Mouse (Mus musculus): ENCODE data around the gene Gm45233. TPM values are rescaled to one million over a fixed set of nuclear protein-coding genes. Genes with fewer than 3 reads are reported as not detected.

Gm45233 gene
- polyA plus RNA-seq, 1 experiment from 2014 or later: 0.39 TPM

Small RNA genes lying within 50 kb of the gene (microRNA-seq; reads per million reads assigned to microRNA genes)
- not detected for gene Mir7051

Other genes starting within 250 kb of the Gm45233 start
- gene Zfp715, start 130.8 kb upstream of the Gm45233 start, polyA plus RNA-seq (2015; fragmentation: Nextera tagmentation; extraction: Ambion mirVana): 17.9 and 18.3 TPM in 2 replicates
- 0.08 and 0.21 TPM in 2 replicates for gene Siglecf, start 92.8 kb upstream of the Gm45233 start, polyA plus RNA-seq (2015; fragmentation: Nextera tagmentation; extraction: Ambion mirVana)
- gene Siglecg, start 35.9 kb upstream of the Gm45233 start, polyA plus RNA-seq (2015; fragmentation: Nextera tagmentation; extraction: Ambion mirVana): not detected in 2 replicates
- gene Lim2, start 16.5 kb upstream of the Gm45233 start, polyA plus RNA-seq (2015; fragmentation: Nextera tagmentation; extraction: Ambion mirVana): not detected in 2 replicates
- gene Nkg7, start 7.1 kb upstream of the Gm45233 start, polyA plus RNA-seq (2015; fragmentation: Nextera tagmentation; extraction: Ambion mirVana): 0.26 TPM in 1 of 2 replicates, not detected in the other
- not detected in 2 replicates for gene Cldnd2, start 3.3 kb upstream of the Gm45233 start, polyA plus RNA-seq (2015; fragmentation: Nextera tagmentation; extraction: Ambion mirVana)
- 149 and 154 TPM in 2 replicates for gene Etfb, start within 50 bp of the Gm45233 start, polyA plus RNA-seq (2015; fragmentation: Nextera tagmentation; extraction: Ambion mirVana)
- gene Vsig10l, start 19.0 kb downstream of the Gm45233 start, polyA plus RNA-seq (2015; fragmentation: Nextera tagmentation; extraction: Ambion mirVana): 9.6 and 10.8 TPM in 2 replicates
- 7.3 and 7.8 TPM in 2 replicates for gene Iglon5, start 45.9 kb downstream of the Gm45233 start, polyA plus RNA-seq (2015; fragmentation: Nextera tagmentation; extraction: Ambion mirVana)
- not detected in 2 replicates for gene 4931406B18Rik, start 61.8 kb downstream of the Gm45233 start, polyA plus RNA-seq (2015; fragmentation: Nextera tagmentation; extraction: Ambion mirVana)
- gene Cd33, start 100.3 kb downstream of the Gm45233 start, polyA plus RNA-seq (2015; fragmentation: Nextera tagmentation; extraction: Ambion mirVana): 0.71 and 0.91 TPM in 2 replicates
- gene Zfp658, start 118.1 kb downstream of the Gm45233 start, polyA plus RNA-seq (2015; fragmentation: Nextera tagmentation; extraction: Ambion mirVana): 8.5 and 10.0 TPM in 2 replicates
- 15.1 and 15.5 TPM in 2 replicates for gene Zfp719, start 135.5 kb downstream of the Gm45233 start, polyA plus RNA-seq (2015; fragmentation: Nextera tagmentation; extraction: Ambion mirVana)
- gene Zfp819, start 163.0 kb downstream of the Gm45233 start, polyA plus RNA-seq (2015; fragmentation: Nextera tagmentation; extraction: Ambion mirVana): 0.43 and 0.56 TPM in 2 replicates
- not detected in 2 replicates for gene Ceacam18, start 190.6 kb downstream of the Gm45233 start, polyA plus RNA-seq (2015; fragmentation: Nextera tagmentation; extraction: Ambion mirVana)
- gene Siglece, start 216.0 kb downstream of the Gm45233 start, polyA plus RNA-seq (2015; fragmentation: Nextera tagmentation; extraction: Ambion mirVana): 0.28 and 0.49 TPM in 2 replicates
- 20.4 and 21.8 TPM in 2 replicates for gene Ctu1, start 227.9 kb downstream of the Gm45233 start, polyA plus RNA-seq (2015; fragmentation: Nextera tagmentation; extraction: Ambion mirVana)
- gene Klk14, start 246.3 kb downstream of the Gm45233 start, polyA plus RNA-seq (2015; fragmentation: Nextera tagmentation; extraction: Ambion mirVana): not detected in 2 replicates